In genomic region chr13:49096826-49097225, GRCm38 (mm10) we compare ENCODE assay signal across 23 mouse cellular contexts. TPM values are rescaled to one million over a fixed set of nuclear protein-coding genes. Genes with fewer than 3 reads are reported as not detected.
"Had no signal": no experiment of that assay in that cellular context is flagged by ENCODE, and none has a peak within 500 bp of the region (broad histone marks: within the 10 kb centered on the region; RNA-seq: fewer than 3 reads in every experiment).

No protein-coding gene starts in this region.

- H3K4me2 ChIP-seq: hindbrain, embryonic 13.5 days; hindbrain, embryonic 15.5 days; intestine, embryonic 15.5 days; limb, embryonic 12.5 days; liver, embryonic 11.5 days; liver, embryonic 13.5 days; liver, embryonic 15.5 days had no signal

- H3K27me3 ChIP-seq: hindbrain, embryonic 13.5 days; hindbrain, embryonic 15.5 days; intestine, embryonic 15.5 days; limb, embryonic 12.5 days; liver, embryonic 13.5 days; liver, embryonic 15.5 days had no signal

- H3K9ac ChIP-seq: hindbrain, embryonic 13.5 days; hindbrain, embryonic 15.5 days; intestine, embryonic 15.5 days; limb, embryonic 12.5 days; liver, embryonic 13.5 days; liver, embryonic 15.5 days; liver, postnatal 0 days had no signal

- ATAC-seq: forebrain, embryonic 16.5 days; inflammation-experienced regulatory T-cells, adult 6 months; intestine, embryonic 15.5 days; intestine, postnatal 0 days; liver, postnatal 0 days had no signal

- H3K36me3 ChIP-seq: limb, embryonic 10.5 days; limb, embryonic 12.5 days; liver, embryonic 13.5 days; liver, embryonic 15.5 days had no signal

- H3K4me1 ChIP-seq: limb, embryonic 10.5 days; limb, embryonic 12.5 days; liver, embryonic 13.5 days; liver, embryonic 15.5 days had no signal

- H3K9me3 ChIP-seq: hindbrain, embryonic 13.5 days; hindbrain, embryonic 15.5 days; intestine, embryonic 15.5 days; limb, embryonic 10.5 days; limb, embryonic 12.5 days; liver, embryonic 13.5 days; liver, embryonic 15.5 days had no signal

- DNase-seq: gastrocnemius, adult 2 months; gastrocnemius, postnatal 10 days; gastrocnemius, postnatal 25 days; kidney, adult 18-20 months; kidney, adult 8-10 months; kidney, postnatal 10 days; kidney, postnatal 25 days; kidney, postnatal 4 days; liver; liver, embryonic 13.5 days; liver, postnatal 0 days had no signal

- H3K27ac ChIP-seq: gastrocnemius, adult 2 months; hindbrain, embryonic 13.5 days; hindbrain, embryonic 15.5 days; intestine, embryonic 15.5 days; left cerebral cortex, adult 2 months; limb, embryonic 10.5 days; limb, embryonic 12.5 days; liver, embryonic 13.5 days; liver, embryonic 15.5 days had no signal

- H3K4me3 ChIP-seq: gastrocnemius, adult 2 months; hindbrain, embryonic 13.5 days; hindbrain, embryonic 15.5 days; intestine, embryonic 15.5 days; left cerebral cortex, adult 2 months; limb, embryonic 10.5 days; limb, embryonic 12.5 days; liver, embryonic 13.5 days; liver, embryonic 15.5 days had no signal

RNA-seq across cellular contexts. Expression of gene Wnk2, which starts 51.0 kb away (rescaled TPM):
- total RNA-seq: granulocyte monocyte progenitor cell, adult 5-6 weeks had no signal
- polyA plus RNA-seq: inflammation-experienced regulatory T-cells, adult 6 months had no signal
